Mouse (Mus musculus) layer of hippocampus, adult 11-12 months (tissue): ENCODE results near the gene St8sia1.

Experiments used
- DNase-seq: peaks from one replicate; pipeline ENCODE4 v3.0.0; 2022; ENCODE audit warnings: low spot score

St8sia1 gene

DNA sequence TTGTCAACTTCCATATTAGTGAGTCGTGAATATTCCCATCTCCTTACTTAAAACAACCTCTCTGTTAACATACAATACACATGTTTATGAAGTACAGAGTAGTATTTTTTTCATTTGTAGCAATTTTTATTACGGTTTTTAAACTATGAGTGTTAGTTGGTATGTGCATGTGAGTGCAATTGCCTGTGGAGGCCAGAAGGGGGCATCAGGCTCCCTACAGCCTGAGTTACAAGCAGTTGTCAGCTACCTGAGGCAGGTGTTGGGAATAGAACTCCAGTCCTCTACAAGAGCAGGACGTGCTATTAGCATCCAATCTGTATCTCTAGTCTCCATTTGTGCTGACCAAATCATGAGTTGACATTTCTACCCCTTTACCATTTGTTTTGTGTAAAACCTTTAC lies 19.8 kb downstream of the St8sia1 start:
- DNase-seq = no peak

DNA sequence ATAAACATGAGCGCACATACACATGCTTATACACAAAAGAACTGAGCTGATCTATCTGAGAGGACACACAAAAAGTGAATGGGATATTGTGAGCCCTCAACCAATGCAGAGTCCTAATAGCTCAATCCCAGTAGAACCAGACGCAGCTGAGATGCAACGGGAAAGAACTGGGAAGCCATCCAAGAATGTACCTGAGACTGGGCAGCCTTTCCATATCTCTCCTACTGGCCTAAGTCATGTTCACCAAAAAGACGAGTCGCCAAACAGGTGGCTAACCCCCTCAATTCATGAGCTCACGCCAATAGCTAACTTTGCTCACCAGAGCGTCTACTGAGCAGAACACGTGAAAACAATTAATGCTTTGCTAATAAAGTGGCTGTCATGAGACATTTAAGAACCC lies 20.8 kb downstream of the St8sia1 start:
- no peak for DNase-seq

DNA sequence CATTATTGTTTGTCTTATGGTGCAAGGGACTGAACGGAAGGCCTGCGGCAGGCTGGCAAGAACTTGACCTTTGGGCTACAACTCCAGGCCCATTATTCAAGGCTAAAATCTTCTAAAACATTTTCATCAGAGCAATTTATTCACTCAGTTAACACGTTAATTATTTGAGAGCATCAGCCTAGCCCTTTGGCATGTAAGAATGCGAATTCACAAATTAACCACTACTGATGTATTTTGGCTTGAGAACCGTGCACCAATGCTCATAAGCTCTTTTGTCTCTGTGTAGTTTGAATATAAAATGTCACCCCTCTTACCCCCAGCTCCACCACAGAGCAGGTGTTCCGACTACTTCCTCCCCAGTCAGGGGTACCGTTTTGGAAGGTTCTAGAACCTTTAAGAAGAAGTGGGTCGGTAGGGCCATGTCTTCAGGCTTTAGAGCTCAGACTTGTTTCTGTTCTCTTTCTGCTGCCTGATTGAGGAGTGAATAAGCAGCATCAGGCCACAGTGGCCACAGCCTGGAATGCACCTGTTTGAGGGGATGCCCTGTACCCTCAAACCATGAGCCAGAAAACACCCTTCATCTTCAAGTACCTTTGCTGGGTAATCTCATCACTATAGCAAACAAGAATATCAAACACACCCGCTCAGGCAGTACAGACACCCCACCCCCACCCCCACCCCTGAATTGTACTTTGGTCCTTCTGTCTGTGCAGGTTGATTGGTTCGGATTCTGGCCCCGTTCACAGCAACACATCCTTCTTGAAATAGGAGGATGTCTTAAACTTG lies 22.5 kb downstream of the St8sia1 start:
- no peak for DNase-seq

DNA sequence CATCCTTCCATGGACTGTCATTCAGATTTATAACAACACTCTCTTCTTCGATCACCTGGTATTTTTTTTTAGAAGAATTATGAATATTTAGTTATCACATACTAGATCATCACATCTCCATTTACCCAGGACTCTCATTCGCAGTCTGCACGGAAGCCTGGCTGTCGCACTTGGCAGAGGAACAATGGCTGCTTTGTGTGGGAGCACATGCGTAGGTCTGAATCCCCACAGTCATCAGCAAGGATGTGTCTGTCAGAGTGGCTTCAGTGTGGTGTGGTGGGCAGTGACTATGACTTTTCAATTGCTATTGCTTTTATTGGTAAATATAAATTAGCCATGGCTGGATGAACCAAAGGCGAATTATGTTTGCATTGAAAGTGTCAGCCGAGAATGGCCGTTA lies 23.2 kb downstream of the St8sia1 start:
- DNase-seq = peak; percentile 76

DNA sequence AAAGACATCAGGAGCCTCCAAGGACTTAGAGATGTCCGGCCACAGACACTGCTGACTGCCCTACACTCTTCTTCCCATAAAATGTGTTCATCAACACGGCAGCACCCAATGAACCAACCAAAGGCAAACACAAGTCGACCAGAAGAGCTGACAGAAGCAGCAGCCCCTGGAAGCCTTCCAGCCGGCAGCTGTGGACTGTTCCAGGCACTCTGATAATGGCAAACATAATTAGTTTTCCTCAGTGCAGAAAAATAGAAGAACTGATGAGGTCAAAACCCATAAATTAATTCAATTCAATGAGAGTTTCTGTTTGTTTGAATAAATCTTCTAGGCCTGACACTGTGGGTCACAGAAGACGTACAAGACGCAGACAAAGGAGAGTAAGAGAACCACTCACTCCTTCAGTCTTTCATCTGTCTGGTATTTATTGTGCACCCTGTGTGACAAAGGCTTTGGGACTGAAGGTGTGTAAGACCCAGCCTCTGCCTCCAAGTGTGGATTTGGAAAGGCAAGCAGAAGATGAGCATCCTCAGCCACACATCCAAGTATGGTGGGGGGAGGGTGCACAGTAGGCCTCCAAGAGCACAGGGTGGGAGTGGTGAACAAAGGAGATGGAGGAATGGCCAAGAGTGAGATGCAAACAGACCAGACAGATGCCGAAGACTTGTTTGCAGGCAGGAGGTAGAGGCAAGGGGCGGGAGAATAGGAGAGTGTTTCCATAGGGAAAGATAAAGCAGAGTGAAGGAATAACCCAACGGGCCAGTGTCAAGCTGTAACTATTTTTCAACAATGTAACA lies 25.5 kb downstream of the St8sia1 start:
- DNase-seq = no peak

DNA sequence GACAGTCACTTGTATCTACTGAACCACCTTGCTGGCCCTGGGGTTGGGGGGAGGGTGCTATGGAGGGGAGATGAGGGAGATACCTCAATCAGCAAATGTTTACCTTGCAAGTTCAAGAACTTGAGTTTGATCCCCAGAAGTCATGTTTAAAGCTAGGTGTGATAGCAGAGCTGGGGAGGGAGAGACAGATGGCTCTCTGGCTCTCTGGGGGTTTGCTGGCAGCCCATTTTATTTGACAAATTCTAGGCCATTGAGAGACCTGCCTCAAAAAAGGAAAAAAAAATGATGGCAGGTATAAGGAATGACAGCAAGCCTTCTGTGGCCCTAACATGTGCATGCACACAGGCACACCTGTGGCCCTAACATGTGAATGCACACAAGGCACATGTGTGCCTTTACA lies 26.2 kb downstream of the St8sia1 start:
- no peak for DNase-seq

DNA sequence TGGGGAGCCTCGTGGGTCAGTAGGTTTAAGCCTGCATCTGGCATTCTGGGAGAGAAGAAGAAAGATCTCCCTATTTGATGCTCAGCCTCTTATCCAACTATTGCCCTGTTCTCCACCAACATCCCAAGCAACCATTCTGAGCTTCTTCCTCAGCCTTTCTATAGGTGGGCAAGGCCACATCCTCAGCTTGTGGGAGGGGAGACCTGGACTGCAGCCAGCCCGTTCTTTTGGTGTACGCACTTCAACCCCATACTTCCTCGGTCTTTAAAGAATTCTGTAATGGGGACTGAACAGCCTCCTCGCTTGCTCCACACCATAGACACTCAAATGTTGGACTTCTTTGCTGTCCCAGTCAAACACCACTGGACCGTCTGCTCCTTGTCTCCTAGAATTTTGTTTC lies 31.7 kb downstream of the St8sia1 start:
- DNase-seq = no peak

DNA sequence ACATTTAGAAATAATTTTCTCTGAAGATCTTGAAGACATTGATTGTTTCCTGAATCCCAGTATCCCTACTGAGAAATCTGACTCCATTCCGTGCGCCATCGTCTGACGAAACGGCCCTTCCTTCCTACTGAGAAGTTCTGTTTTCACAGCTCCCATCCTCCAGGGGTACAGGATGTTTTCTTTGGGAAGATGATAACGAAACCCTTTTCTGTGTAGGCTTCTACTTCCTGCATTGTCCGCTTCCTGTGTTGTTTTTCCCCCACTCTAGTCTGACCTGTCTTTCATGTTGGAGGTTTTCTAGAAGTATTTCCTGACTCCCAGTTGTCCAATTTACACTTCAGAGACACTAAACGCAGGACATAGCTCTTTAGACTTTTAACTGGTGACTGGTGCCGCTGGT lies 32.1 kb downstream of the St8sia1 start:
- no peak for DNase-seq

DNA sequence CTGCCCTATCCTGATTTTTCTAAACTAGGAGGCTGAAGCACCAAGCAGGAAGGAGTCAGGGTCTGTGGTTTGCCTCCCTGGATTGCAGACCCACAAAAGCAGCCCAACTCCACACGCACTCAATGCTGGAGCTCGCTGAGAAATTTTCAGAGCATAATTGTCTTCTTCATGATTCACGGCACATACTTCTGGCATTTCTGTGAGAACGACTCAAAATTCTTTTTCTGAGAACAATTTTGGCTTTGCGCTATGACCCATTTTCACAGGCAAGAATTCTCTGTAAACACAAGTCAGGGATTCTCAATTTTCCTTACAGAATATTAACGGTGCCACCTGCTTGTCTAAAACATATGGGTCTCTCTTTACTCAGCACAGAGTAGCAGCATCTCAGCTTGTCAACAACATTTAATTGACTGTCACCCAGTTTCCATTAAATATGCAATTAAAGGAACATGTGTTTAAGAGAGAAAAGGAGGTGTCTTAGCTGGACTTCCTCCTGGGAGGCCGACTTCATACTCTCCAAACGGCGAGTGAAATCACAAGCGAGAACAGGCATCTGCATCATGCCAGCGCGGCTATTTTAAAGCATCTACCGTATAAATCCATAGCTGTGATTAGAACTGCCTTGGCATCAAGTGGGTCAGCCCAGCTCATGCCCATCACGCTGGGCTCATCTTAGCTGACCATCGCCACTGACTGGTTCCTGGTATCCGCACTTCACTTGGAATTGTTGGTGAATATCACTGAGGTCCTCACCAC lies 35.5 kb downstream of the St8sia1 start:
- DNase-seq = no peak

DNA sequence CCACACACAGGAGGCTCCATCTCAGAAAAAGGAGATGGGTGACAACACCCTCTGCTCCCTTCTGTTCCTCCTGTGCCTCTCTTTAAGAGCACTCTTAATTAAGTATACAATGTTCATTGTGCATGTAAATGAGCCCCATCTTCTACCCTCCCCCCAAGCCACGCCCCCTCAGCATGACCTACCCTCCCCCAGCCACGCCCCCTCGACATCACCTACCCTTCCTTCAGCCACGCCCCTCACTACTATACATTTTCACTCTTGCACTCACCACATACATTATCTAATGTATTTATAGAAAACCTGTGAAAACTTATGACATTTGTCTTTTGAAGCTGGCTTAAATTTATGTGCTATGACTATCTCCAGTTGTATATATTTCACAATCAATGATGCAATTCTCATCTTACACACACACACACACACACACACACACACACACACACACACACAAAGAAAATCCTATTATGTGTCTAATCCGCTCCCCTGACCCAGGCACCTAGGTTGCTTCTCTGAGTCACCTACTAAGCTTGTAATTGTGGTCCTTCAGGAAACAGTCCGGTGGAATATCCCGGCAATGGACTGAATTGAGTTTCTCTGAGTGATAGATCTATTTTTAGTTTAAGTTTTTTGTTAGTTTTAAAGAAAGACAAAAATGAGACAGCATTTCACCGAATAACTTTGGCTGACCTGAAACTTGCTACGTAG lies 37.2 kb downstream of the St8sia1 start:
- no peak for DNase-seq

DNA sequence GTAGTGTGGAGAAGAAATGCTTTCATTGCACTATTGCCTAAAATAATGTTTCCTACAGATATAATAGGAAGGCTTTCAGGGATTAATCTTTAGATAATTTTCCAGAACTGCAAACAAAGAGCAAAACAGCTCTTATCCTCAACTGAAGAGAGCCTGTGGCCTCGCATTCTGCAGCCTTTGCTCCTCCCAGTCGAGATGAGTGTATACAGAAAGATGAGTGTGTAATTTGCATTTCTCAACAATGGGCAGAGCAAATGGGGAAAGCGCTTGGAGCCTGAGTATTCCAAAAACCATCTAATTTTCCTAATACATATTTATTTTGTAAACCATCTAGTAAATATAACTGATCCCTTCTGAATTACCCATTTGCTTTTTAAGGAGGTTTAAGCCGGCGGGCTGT lies 38.3 kb downstream of the St8sia1 start:
- no peak for DNase-seq

DNA sequence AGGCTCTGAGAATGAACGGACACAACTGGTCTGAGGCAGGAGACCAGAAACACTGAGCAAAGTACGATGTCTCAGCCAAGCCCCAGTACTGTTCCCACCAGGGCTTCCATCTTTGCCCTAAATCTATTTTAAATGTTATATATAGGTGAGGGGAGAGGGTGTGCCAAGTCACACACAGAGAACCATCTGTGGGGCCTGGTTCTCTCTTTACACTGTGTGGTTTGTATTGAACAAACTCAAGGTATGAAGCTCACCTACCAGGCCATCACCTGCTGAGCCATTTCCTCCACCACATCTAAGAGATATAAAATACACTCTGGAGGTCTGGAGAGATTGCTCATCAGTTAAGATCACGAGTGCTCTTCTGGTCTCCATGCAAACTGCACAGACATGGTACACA lies 38.9 kb downstream of the St8sia1 start:
- no peak for DNase-seq

DNA sequence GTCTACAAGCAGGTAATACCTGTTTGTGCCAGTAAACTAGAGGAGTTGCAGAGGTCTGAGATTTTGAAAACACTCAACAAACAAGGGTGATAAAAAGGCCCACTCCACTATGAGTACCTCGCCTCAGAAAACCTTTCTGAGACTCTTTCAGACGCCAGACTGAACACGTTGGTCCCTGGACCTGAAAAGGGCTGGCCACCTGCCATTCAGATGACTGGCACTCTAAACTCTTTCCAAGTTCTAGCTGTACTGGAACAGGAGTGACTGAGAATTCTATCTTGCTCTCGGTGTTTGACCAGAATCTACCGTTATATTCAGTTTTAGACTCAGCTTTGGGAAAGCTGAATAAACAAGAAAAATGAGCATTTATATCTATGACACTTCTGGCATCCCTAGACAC lies 43.4 kb downstream of the St8sia1 start:
- DNase-seq = no peak

DNA sequence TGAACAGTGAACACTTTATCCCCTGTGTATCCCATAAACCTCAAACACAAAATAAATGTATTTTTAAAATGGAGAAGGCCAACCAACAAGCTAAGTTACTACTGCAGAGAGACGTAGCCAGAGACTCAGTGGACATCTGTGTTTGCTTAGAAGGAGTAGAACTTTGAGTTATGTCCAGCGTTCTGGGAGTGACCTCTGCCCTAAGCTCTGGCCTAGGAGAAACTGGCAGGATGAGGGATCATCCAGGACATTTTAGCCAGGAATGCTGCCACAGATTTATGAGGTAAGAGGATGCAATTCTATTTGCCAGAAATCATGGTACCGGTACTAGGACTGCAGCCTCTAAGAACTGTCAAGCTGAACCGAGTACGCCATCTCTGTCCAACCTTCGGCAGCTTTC lies 45.6 kb downstream of the St8sia1 start:
- DNase-seq = no peak

DNA sequence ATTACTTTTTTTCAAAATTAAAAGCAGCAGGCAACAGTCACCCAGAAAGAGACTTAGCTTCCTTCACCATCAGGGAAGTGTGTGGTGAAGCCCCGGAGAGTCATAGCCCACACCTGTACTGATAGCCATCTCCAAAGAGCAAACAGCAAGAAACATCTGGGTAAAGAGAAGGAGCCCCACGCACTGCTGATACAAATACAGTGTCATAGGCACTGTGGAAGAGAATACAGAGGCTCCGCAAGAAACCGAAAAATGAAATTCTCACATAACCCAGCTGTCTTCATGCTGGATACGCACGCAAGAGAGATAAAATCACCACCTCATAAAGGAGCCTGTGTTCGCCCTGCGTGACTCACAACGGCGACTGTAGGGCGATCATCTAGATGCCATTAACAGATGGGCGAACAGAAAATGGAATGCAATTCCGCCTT lies 46.8 kb downstream of the St8sia1 start:
- no peak for DNase-seq

DNA sequence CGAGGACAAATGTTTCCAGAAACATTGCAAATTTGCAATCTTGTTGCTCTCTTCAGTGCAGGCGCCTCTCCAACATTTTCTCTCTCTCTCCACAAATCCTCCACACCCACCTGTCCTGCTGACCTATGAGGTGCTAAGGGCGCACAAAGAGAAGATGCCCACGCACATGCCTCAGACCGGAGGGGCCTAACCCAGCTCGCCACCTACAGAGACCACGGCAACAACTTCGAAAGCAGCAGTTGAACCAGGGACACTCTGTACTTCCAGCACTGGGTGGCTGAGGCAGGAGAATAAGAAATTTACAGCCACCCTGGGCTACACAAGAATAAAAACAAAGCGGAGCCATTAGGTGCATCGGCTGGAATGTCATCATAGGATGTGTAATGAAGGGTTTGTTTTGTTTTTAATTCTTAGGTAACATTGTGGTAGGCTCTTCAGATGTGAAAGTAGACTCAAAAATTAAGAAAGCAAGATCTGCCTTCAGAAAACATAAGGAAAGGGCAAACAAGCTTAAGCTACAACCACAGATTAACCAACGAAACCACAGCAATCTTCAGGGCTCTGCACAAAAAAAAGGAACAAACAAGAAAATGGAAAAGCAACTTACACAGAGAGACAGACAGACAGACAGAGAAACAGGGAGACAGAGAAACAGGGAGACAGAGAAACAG lies 47.8 kb downstream of the St8sia1 start:
- no peak for DNase-seq

DNA sequence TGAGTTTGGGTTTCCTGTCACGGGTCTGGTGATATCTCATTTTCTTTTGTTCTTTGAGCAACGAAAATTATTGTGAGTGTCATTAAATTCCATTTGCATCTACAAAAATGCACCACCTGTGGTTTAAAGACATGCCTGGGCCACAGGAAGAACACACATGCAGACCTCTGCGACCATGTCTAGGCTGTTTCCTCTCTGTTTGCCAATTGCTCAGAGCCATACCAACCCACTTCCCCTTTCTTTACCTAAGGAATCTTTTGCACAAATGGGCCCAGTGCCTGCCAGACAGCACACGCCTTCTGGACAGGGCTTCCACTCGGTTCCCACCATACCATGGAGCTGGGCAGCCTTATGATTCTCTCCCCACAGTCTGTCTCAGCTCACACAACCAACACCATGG lies 48.8 kb downstream of the St8sia1 start:
- no peak for DNase-seq

DNA sequence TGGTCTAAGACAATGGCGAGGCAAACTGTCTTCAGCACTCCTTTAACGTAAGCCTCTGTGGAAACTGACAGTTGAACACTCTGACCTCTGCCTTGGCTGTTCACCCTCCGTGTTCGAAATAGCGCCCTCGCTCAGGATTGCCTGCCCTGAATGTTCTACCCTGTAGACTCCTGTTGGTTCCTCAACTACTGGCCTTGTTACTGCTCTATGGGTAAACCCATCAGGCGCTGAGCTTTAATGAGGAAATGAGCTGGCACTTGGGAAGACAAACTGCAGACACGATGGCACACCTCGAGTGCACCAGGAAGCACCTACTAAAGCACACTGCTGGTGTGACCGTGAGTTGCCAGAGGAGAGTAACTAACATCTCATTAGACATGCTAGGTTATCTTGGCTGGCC lies 49.6 kb downstream of the St8sia1 start:
- DNase-seq = no peak

DNA sequence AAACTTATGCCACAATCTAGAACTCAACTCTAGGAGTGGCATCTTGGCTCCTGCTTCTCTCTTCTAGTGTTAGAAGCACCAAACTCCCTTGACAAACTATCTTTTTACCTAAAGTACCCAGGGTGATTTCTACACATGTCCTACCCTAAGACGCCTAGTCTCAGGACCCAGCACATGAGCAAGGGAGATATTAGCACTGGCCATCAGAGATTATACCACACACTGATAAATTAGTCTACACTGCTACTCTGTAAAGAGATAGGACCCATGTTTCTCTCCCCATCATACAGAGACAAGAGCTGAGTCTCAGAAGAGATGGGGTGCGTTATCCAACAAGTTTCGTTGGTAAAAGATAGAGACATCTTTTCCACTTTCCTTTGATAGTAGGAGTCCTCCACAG lies 53.0 kb downstream of the St8sia1 start:
- no peak for DNase-seq

DNA sequence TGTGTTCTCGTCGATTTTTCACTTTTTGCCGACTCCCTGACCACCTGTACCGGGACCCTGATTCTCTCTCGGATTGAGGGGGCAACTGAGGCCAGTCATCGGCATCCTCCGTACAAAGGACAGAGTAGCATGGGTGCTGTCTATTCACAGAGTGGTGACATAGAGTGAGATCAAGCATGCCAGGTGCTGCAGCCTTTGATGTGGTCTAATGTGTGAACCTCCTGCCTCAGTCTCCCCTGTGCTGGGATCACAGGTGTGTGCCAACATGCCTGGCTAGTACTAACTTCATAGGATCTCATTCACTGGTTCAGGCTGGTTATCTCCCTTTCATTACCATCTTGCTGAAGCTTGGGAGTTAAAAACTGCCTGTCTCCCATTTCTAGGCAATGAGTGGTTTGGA lies 53.5 kb downstream of the St8sia1 start:
- DNase-seq = no peak

DNA sequence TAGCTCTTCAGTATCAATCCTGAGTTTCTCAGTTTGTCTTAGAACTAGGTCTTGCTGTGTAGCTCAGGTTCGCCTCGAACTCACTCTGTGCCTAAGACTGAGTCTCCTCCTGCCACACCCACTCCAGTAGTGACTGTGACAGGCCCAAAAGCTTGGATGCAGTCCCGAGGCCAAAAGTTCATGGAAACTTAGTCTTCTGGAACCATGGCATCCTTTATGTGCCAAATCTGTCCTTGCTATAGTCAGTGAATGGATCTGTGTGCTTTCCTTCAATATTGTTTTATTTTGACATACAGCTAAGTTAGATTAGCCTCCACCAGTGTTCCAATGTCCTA lies 54.5 kb downstream of the St8sia1 start:
- no peak for DNase-seq
